Mouse (Mus musculus): ENCODE results near the gene Fxr1.

GRCm38 (mm10) chr3:34115806-34116205, 96.1 kb downstream of the Fxr1 start:
- no peak for TF ChIP-seq ZC3H11A (IDR thresholded peaks at IDR 0.05; ENCODE audit: borderline replicate concordance, low read depth, low read length)
- no peak for TF ChIP-seq CHD2 (IDR thresholded peaks at IDR 0.05; ENCODE audit: low read depth, low read length)
- TF ChIP-seq HCFC1 (IDR thresholded peaks at IDR 0.05; ENCODE audit: borderline replicate concordance, insufficient read depth, low read length) = no peak
- TF ChIP-seq MAFK (IDR thresholded peaks at IDR 0.05; ENCODE audit: insufficient read depth, low read depth, low read length) = no peak

All from ES-E14 (cell line).